Mouse (Mus musculus) G1E (cell line): Measurements from ENCODE around the gene Sc5d.

Experiments used
- CTCF ChIP-seq: IDR thresholded peaks from 2 replicates; pipeline ENCODE4 v1.5.1; 2012; ENCODE audit warnings: low read depth, low read length, inconsistent platforms, mixed read lengths
- GATA1 ChIP-seq: IDR thresholded peaks from 2 replicates; pipeline ENCODE4 v1.6.1; 2012; ENCODE audit warnings: borderline replicate concordance, low read length, inconsistent platforms, mixed read lengths
- GATA2 ChIP-seq: IDR thresholded peaks from 2 replicates; pipeline ENCODE4 v1.6.1; 2012; ENCODE audit warnings: low read depth, low read length, inconsistent platforms, borderline replicate concordance

DNA sequence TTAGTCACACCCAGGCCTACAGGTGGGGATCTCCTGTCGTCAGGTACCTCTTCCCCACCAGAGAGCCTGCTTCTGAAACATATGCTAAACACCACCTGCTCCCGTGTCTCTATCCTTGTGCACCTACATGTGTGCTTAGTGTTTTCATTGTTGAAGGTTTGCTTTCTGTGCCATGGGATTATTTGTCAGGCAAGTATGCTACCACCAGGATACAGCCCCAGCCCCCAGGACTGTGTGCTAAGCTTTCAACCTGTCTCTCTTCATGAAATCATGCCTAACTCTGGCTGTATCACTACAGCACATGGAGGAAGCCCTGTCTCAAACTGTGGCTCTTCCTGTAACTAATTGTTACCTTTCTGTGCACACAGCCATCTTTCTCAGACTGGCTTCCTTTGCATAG, 30.1 kb upstream of the Sc5d start:
- TF ChIP-seq CTCF (no peak), GATA1 (no peak), GATA2 (no peak)
